Mouse (Mus musculus) gastrocnemius, postnatal 10 days (tissue): ENCODE measurements around the gene Lmx1a. TPM values are rescaled to one million over a fixed set of nuclear protein-coding genes. Genes with fewer than 3 reads are reported as not detected.

Experiments
- DNase-seq: peaks from one replicate; pipeline ENCODE4 v3.0.0; 2021; ENCODE audit warnings: mixed read lengths
- total RNA-seq, 2 experiments: library from RNA; stranded (reverse); gene quantifications; 2 replicates each; pipeline ENCODE4 v1.2.3; 2021

Gene Lmx1a
- total RNA-seq, 2 experiments from 2014 or later, result 0.94 to 1.2 TPM

GRCm38 (mm10) chr1:167694731-167695130, 5.7 kb downstream of the Lmx1a start:
- no peak for DNase-seq

GRCm38 (mm10) chr1:167695910-167696459, 6.9 kb downstream of the Lmx1a start:
- DNase-seq, result no peak

GRCm38 (mm10) chr1:167699706-167700105, 10.7 kb downstream of the Lmx1a start:
- no peak for DNase-seq

- DNase-seq, result no peak
Measured at GRCm38 (mm10) chr1:167700221-167700620, 11.2 kb downstream of the Lmx1a start.

GRCm38 (mm10) chr1:167705527-167705926, 16.5 kb downstream of the Lmx1a start:
- DNase-seq, result no peak

GRCm38 (mm10) chr1:167708761-167709160, 19.7 kb downstream of the Lmx1a start:
- DNase-seq, result no peak

- DNase-seq, result no peak
Measured at GRCm38 (mm10) chr1:167715730-167716341, 26.8 kb downstream of the Lmx1a start.

GRCm38 (mm10) chr1:167734471-167734870, 45.4 kb downstream of the Lmx1a start:
- DNase-seq, result no peak

- no peak for DNase-seq
Measured at GRCm38 (mm10) chr1:167736793-167737192, 47.8 kb downstream of the Lmx1a start.

GRCm38 (mm10) chr1:167739286-167739685, 50.2 kb downstream of the Lmx1a start:
- no peak for DNase-seq

- no peak for DNase-seq
Measured at GRCm38 (mm10) chr1:167746676-167747075, 57.6 kb downstream of the Lmx1a start.

GRCm38 (mm10) chr1:167752661-167753060, 63.6 kb downstream of the Lmx1a start:
- no peak for DNase-seq

GRCm38 (mm10) chr1:167754085-167754484, 65.0 kb downstream of the Lmx1a start:
- DNase-seq, result no peak

GRCm38 (mm10) chr1:167754636-167755522, 65.8 kb downstream of the Lmx1a start:
- no peak for DNase-seq

GRCm38 (mm10) chr1:167758208-167758607, 69.2 kb downstream of the Lmx1a start:
- no peak for DNase-seq

GRCm38 (mm10) chr1:167760307-167760706, 71.3 kb downstream of the Lmx1a start:
- no peak for DNase-seq

GRCm38 (mm10) chr1:167761785-167762223, 72.8 kb downstream of the Lmx1a start:
- no peak for DNase-seq

GRCm38 (mm10) chr1:167766619-167767018, 77.6 kb downstream of the Lmx1a start:
- DNase-seq, result no peak

- no peak for DNase-seq
Measured at GRCm38 (mm10) chr1:167770457-167770856, 81.4 kb downstream of the Lmx1a start.

- DNase-seq, result no peak
Measured at GRCm38 (mm10) chr1:167779766-167780488, 90.9 kb downstream of the Lmx1a start.

- peak; percentile 77 for DNase-seq
Measured at GRCm38 (mm10) chr1:167781787-167782484, 92.9 kb downstream of the Lmx1a start.

- no peak for DNase-seq
Measured at GRCm38 (mm10) chr1:167784067-167784466, 95.0 kb downstream of the Lmx1a start.
